Mouse (Mus musculus): ENCODE measurements around the gene Treml4.

Treml4 gene

DNA sequence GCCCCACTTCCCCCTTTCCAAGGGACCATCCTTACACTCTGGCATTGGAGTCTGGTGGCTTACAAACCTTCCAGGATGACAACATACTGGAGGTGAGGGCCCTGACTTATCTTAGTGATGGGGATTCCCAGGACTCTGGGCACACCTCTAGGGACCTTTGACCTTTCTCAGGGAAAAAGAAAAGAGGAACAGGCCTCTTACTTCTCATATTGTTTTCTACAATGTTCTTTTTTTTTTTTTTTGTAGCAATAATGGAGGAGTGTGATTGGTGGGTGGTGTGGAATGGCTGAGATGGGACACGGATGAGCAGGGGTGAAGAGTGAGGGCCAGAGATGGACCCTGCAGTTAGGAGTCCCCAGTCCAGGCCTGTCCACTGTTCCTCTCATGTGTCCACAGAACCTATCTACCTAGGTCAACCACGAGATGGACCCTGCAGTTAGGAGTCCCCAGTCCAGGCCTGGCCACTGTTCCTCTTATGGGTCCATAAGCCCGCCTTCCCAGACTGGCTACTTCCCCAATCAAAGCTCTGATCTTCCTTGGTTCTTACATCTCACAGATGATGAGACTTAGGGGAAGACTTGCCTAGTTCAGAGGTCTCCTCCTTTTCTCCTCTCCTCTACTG is at the start of gene Treml4:
Gene Treml4, plus strand, starts transcription at position 555 of the 622 bp plus-strand sequence.
- DNase-seq (ENCODE audit: low spot score in 2 of 2), result no peak

- no peak for DNase-seq (ENCODE audit: low spot score in 2 of 2)
Measured at GRCm38 (mm10) chr17:48215429-48215828, 48.7 kb upstream of the Treml4 start.

DNA sequence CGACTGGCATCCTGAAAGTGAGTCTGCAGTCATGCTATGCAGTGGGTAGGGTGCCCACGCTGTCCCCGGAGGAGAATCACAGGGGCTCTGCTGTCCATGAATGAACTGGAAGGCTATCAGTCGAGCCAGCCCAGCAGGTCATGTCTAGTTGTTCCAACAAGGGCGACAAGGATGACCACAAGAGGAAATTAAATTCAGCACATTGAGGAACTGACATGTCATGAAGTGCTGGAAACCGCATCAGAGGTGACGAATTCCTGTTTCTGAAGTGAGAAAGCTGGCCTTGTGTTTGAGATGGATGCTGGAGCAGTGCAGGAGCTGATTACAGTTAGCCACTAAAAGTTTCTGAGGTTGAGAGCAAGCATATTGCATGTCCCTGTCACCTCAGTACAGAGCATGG is 33.4 kb upstream of the Treml4 start:
- peak in 1 of 2 experiments; percentile 9 for DNase-seq (ENCODE audit: low spot score in 2 of 2)

- DNase-seq (ENCODE audit: low spot score in 2 of 2), result peak; percentile 32 to 44
Measured at GRCm38 (mm10) chr17:48232518-48232917, 31.6 kb upstream of the Treml4 start, which contains the start of gene Trem1. Gene Trem1 (plus strand): TSS chr17:48232768.

DNA sequence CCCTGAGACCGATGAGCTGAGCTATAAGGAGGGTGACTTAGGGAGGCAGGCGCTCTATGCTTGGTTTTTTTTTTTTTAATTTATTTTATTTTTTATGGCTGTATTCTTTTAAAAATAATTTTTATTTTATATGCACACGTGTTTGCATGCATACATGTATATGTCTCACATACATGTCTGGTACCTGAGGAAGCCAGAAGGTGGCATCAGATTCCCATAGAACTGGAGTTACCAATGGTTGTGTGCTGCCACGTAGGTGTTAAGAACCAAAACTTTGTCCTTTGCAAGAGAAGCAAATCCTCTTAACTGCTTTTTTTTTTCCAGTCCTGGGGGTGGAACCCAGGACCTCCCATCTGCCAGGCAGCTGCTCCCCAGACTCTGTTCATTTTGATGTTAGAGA is 30.3 kb upstream of the Treml4 start:
- DNase-seq (ENCODE audit: low spot score in 2 of 2), result no peak

- no peak for DNase-seq (ENCODE audit: low spot score in 2 of 2)
Measured at GRCm38 (mm10) chr17:48234550-48234949, 29.5 kb upstream of the Treml4 start.

DNA sequence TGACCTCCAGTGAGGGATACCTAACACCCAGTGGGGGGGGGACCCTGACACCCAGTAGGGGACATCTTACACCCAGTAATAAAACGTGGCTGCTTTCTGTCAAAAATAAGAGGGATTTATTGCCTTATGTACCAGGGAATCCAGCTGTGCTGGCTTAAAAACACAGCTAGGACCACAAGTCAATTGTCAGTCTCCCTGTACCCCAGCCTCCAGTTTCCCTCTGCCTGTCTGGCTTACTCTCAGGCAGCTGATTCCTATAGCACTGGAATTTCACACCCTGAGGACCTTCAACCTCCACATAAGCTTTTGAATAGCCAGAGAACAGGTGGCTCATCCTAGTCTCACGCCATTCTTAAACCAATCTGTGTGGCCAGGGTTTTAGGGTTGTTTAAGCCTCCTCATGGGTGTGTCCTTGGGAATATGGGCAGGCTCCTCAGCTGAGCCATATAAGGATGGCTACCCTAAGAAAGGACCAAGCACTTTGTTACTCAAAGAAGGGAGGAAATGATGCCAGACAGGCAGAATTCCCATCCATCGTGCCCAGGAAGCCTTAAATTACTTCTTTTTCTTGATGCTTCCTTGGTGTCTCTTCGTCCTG is 28.2 kb upstream of the Treml4 start:
- no peak for DNase-seq (ENCODE audit: low spot score in 2 of 2)

- DNase-seq (ENCODE audit: low spot score in 2 of 2), result no peak
Measured at GRCm38 (mm10) chr17:48237621-48238020, 26.5 kb upstream of the Treml4 start.

DNA sequence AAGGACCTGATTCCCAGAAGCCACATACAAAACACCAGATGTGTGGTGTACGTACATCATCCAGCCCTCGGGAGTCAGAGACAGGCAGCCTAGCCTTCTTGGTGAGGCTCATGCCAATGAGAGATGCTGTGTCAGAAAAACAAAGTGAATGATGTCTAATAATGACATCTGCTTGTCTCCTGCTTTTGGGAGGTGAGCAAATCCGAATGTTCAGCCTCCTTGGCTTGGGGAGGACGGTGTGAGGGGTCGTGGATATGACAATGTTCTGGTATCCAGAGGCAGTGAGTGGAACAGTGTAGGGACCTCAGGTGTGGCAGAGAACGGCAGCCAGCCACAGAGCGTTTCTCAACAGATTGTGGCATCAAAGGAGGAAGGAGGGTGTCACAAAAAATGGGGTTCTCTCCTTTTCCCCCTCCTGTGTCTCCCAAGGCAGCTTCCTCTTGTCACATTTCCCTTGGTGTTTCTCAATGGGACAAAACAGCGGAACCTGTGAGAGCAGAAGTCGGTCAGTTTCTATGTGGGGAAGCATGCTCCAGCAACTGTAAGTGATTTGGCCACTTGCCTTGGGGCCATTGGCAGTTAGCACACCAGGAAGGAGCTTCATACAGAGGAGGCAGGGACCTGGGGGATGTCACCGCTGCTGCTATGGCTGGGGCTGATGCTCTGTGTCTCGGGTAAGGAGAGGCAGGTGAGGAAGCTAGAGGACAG is 16.7 kb upstream of the Treml4 start, which contains the start of gene Trem3:
Gene Trem3, plus strand, starts transcription at position 557 of the 708 bp plus-strand sequence.
- peak; percentile 20 to 49 for DNase-seq (ENCODE audit: low spot score in 2 of 2)

DNA sequence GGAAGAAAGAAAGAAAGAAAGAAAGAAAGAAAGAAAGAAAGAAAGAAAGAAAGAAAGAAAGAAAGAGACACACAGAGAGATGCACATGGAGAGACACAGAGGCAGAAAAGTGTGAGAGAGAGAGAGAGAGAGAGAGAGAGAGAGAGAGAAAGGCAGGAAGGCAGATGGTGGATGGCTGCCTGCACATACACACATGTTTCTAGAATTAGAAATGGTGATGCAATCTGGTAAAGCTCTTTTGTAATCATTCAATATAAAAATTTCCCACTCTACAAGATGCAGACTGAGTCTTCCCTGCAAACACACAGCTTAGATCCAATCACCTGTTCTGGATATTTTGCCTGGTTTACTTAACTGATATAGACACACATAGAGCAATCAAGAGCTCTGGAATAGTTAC is 15.1 kb upstream of the Treml4 start:
- DNase-seq (ENCODE audit: low spot score in 2 of 2), result no peak

- DNase-seq (ENCODE audit: low spot score in 2 of 2), result no peak
Measured at GRCm38 (mm10) chr17:48249501-48249900, 14.6 kb upstream of the Treml4 start.

- no peak for DNase-seq (ENCODE audit: low spot score in 2 of 2)
Measured at GRCm38 (mm10) chr17:48250631-48251030, 13.5 kb upstream of the Treml4 start.

DNA sequence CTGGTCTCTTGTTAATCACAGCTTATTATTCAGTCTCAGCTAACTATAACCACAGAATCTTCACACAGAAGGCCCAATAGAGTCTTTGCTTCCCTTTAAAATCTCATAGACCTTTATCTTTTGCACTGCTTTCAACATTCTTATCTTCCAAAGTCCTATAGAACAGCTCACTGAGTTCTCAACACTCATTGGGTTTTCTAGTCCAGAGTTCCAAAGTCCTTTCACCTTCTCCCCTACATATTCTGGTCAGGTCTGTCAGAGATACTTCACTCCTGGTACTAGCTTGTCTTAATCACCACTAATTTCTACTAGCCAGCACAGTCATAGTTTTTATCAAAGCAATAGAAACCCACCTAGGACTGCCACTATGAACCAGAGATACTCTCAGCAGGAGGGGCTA is 7.5 kb upstream of the Treml4 start:
- no peak for DNase-seq (ENCODE audit: low spot score in 2 of 2)

- peak; percentile 25 to 42 for DNase-seq (ENCODE audit: low spot score in 2 of 2)
Measured at GRCm38 (mm10) chr17:48261868-48262267, 2.2 kb upstream of the Treml4 start.

GRCm38 (mm10) chr17:48264662-48265061 is 567 bp downstream of the Treml4 start:
- DNase-seq (ENCODE audit: low spot score in 2 of 2), result no peak

DNA sequence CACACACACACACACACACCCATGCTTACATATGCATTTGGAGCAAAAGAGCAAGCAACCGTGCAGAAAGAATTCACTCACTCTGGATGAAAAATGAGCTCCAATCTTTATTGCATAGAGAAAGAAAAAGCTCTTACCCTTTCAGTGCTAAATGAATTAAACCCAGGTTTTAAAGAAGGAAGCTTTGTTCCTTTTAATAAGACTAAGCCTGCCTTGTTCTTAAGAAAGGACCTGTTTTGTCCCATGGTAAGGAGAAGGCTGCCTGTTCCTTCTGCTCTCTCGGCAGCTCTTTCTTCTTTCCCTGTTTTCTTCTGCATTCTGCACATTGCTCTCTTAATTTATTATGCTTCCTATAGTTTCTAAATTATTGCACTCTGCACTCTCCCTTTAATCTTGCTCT is 2.0 kb downstream of the Treml4 start:
- DNase-seq (ENCODE audit: low spot score in 2 of 2), result no peak

DNA sequence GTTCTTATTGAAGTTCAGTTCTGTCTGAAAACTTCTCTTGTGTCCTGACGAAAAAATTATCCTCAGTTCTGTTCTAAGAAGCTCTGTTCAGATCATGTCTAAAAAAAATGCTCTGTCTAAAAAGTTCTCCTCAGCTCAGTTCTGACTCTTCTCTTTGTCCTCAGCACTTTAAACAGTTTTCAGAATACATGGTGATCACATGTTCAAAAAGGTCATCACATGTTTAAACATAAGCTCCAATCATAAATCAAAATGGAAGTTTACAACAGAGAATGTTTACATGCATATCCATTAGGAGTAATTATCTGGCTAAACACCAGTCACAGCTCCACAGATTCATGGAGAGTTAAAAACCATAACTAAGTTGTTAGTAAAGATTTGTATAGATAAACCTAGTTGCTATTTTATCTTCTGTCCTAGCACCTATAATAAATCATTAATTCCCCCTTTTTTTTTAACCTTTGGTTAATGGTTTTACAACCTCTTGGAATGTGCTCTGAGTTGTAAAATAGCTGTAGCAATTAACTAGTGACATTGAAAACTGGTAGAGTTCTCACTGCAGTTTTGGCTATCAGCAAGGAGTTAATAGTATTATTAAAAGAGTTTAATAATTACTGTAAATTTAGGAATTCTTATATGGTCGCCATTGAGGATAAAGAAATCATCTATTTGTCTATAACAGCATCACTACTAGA is 2.7 kb downstream of the Treml4 start:
- DNase-seq (ENCODE audit: low spot score in 2 of 2), result no peak

- DNase-seq (ENCODE audit: low spot score in 2 of 2), result peak; percentile 24 to 49
Measured at GRCm38 (mm10) chr17:48267591-48267990, 3.5 kb downstream of the Treml4 start.

DNA sequence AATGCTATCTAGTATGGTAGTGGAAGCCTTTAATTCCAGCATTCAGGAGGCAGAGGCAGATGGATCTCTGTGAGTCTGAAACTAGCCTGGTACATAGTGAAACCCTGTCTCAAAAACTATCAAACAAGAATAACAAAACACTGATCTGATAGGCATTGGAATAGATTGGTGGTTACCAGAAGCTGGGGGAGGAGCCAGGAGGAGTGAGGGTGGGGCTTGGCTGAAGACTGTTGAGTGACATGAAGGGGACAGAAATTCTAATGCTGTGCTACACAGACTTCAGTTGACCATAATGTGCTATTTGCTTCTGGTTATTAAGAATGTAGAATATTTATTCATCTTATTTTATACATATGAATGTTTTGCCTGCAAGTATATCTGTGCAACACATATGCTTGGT is 4.2 kb downstream of the Treml4 start:
- DNase-seq (ENCODE audit: low spot score in 2 of 2), result no peak

- DNase-seq (ENCODE audit: low spot score in 2 of 2), result no peak
Measured at GRCm38 (mm10) chr17:48269833-48270232, 5.7 kb downstream of the Treml4 start.

GRCm38 (mm10) chr17:48272158-48272557 is 8.1 kb downstream of the Treml4 start:
- peak; percentile 60 to 79 for DNase-seq (ENCODE audit: low spot score in 2 of 2)

DNA sequence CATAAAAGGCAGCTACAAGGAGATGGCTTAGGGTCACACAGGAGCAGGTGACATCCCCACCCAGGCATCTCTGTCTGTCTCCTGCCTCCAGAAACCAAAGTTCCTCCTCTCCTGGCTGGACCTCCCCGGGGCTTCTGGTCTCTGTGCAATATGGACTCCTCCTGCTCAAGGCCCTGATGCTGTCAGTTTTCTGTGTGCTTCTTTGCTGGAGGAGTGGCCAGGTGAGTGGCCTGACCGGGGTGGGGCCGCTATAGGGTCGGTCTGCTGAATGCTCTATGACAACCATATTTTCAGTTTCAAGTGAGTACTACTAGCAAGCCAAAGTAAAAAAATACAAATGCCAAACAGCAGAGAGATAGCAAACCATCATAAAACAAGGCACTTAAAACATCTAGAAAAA is 8.5 kb downstream of the Treml4 start:
- DNase-seq (ENCODE audit: low spot score in 2 of 2), result no peak
